Mouse (Mus musculus): ENCODE data around the gene Brinp1. TPM values are rescaled to one million over a fixed set of nuclear protein-coding genes. Genes with fewer than 3 reads are reported as not detected.

Gene Brinp1
- total and polyA plus RNA-seq, 3 experiments, result not detected

DNA sequence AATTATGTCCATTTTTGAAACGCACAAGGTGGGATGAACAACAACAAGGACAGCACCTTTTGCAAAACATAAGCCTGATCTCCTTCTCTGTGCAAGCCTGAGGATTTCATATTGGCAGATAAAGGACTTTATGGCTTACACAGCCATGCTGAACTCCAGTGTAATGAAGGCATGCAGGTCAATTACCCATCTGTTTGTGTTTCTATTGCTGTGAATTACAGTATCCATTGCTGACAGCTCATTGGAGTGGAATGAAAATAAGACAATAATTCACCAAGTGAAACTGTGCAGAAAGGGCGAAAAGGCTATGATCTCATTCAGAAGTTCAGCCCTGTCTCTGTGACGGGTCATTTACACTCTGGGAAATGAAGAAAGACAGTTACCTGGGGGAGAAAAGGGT is 147.7 kb downstream of the Brinp1 start:
- Histone ChIP-seq H3K36me3 (replicated peaks in 1 of 2; ENCODE audit: control insufficient read depth in 1 of 2, insufficient read depth in 1 of 2, low read length in 1 of 2) (no peaks in the 10 kb centered on the region), H3K79me2 (replicated peaks; ENCODE audit: control insufficient read depth, extremely low read depth, insufficient read depth, poor library complexity, severe bottlenecking) (no peaks in the 10 kb centered on the region), H3K4me2 (ENCODE audit: insufficient read depth, low read depth, poor library complexity, severe bottlenecking) (no peak overlapping the region), H3K9me3 (replicated peaks; ENCODE audit: low read length) (peaks cover 14% of the 10 kb centered on the region), H3K4me1 (ENCODE audit: control insufficient read depth in 1 of 2, insufficient read depth in 2 of 2) (no peaks in the 10 kb centered on the region), H3K9ac (ENCODE audit: insufficient read depth, low read depth) (no peak overlapping the region), H3K27me3 (replicated peaks) (no peaks in the 10 kb centered on the region), H3K27ac (ENCODE audit: insufficient read depth, low read depth) (no peak overlapping the region), H3K4me3 (replicated peaks in 1 of 3; ENCODE audit: low read depth in 2 of 3, low read length in 2 of 3, poor library complexity in 1 of 3) (no peak overlapping the region)
- DNase-seq (ENCODE audit: extremely low read depth), result no peak
- dilution Hi-C loops (cut with MboI; ENCODE audit: extremely low pct_ligation_motif_present, extremely low pct_unique_long_range_greater_than_20kb, low sequenced_read_pairs), result no loop called here
- in situ Hi-C loops (cut with MboI; ENCODE audit: low pct_ligation_motif_present, low pct_unique_long_range_greater_than_20kb, low sequenced_read_pairs), result no loop called here
- TF ChIP-seq RCOR1 (conservative IDR thresholded peaks at IDR 0.05; ENCODE audit: low read depth, low read length), result no peak
- TF ChIP-seq JUN (IDR thresholded peaks at IDR 0.05; ENCODE audit: insufficient read depth, low read depth, low read length), result no peak
- TF ChIP-seq ZC3H11A (IDR thresholded peaks at IDR 0.05; ENCODE audit: low read depth, low read length), result no peak
- no peak for TF ChIP-seq SMC3 (IDR thresholded peaks at IDR 0.05; ENCODE audit: low read depth, low read length)
- TF ChIP-seq USF1 (IDR thresholded peaks at IDR 0.05; ENCODE audit: low read depth, low read length), result no peak
- no peak for TF ChIP-seq POLR2A (IDR thresholded peaks at IDR 0.05; ENCODE audit: low read depth, low read length)
- TF ChIP-seq MEF2A (IDR thresholded peaks at IDR 0.05; ENCODE audit: borderline replicate concordance, low read depth, low read length), result no peak
- TF ChIP-seq EP300 (IDR thresholded peaks at IDR 0.05; ENCODE audit: low read length), result no peak
- no peak for TF ChIP-seq NELFE (IDR thresholded peaks at IDR 0.05; ENCODE audit: low read depth, low read length)
- no peak for TF ChIP-seq USF2 (conservative IDR thresholded peaks at IDR 0.05; ENCODE audit: low read depth, low read length)
- TF ChIP-seq NRF1 (IDR thresholded peaks at IDR 0.05; ENCODE audit: low read depth, low read length), result no peak
- no peak for TF ChIP-seq MXI1 (IDR thresholded peaks at IDR 0.05; ENCODE audit: low read depth, low read length)
- no peak for TF ChIP-seq CTCF (conservative IDR thresholded peaks at IDR 0.05 in 1 of 2, IDR thresholded peaks at IDR 0.05 in 1 of 2; ENCODE audit: low read depth in 2 of 2, low read length in 2 of 2)

DNA sequence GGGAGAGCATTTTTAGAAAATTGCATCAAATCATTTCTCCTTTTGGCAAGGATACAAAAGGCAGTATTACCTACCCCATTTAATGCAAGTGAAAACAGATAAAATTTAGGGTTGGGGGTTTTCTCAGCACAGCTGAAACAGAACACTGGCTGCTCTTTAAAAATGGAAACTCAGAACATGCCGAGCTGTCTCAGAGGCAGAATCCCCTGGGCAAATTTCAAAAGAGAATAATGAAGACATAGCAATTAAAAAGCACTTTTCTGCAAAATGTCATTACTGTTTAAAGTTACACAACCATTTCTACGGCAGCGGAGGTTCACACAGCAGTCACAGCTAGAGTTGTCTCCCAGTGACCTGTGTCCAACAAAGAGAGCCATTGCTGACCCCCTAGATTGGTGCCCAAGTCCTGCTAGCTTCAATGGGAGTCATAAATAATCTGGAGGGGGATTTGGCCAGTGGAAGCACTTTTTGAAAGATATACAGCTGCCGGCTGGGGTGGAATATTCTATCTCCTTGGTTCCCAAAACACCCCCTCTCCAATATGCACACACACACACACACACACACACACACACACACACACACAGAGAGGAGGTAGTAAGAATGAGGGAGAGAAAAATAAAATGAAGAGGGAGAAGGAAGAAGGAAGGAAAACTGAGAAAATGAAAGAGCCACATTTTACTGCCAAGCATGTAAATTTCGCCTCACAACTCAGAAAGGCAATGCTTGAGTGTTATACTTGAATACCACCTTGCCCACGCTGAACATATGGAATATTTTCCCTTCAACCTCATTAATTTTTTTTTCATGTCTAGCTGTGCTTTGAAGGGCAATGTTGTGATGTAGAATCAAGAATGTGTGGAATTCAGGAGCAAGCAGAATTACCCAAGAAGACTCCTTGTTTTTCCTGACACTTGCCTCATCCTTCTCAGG is 152.0 kb downstream of the Brinp1 start:
- no peaks in the 10 kb centered on the region for H3K36me3 ChIP-seq (replicated peaks in 1 of 2; ENCODE audit: control insufficient read depth in 1 of 2, insufficient read depth in 1 of 2, low read length in 1 of 2)
- no peak overlapping the region for H3K4me2 ChIP-seq (ENCODE audit: insufficient read depth, low read depth, poor library complexity, severe bottlenecking)
- DNase-seq (ENCODE audit: extremely low read depth), result no peak
- H3K79me2 ChIP-seq (replicated peaks; ENCODE audit: control insufficient read depth, extremely low read depth, insufficient read depth, poor library complexity, severe bottlenecking), result no peaks in the 10 kb centered on the region
- in situ Hi-C loops (cut with MboI; ENCODE audit: low pct_ligation_motif_present, low pct_unique_long_range_greater_than_20kb, low sequenced_read_pairs) (no loop called here), dilution Hi-C loops (cut with MboI; ENCODE audit: extremely low pct_ligation_motif_present, extremely low pct_unique_long_range_greater_than_20kb, low sequenced_read_pairs) (no loop called here)
- no peaks in the 10 kb centered on the region for H3K4me1 ChIP-seq (ENCODE audit: control insufficient read depth in 1 of 2, insufficient read depth in 2 of 2)
- no peak overlapping the region for H3K9ac ChIP-seq (ENCODE audit: insufficient read depth, low read depth)
- TF ChIP-seq ZNF384 (IDR thresholded peaks at IDR 0.05; ENCODE audit: low read depth, low read length) (no peak), EP300 (IDR thresholded peaks at IDR 0.05; ENCODE audit: low read length) (no peak), TBP (conservative IDR thresholded peaks at IDR 0.05; ENCODE audit: low read depth, low read length) (no peak), MAX (IDR thresholded peaks at IDR 0.05; ENCODE audit: low read length) (no peak), MAFK (IDR thresholded peaks at IDR 0.05; ENCODE audit: insufficient replicate concordance, low read length) (no peak), JUND (conservative IDR thresholded peaks at IDR 0.05; ENCODE audit: low read depth, low read length) (no peak), USF2 (conservative IDR thresholded peaks at IDR 0.05; ENCODE audit: low read depth, low read length) (no peak)
- peaks cover 32% of the 10 kb centered on the region for H3K9me3 ChIP-seq (replicated peaks; ENCODE audit: low read length)
- no peak overlapping the region for H3K27ac ChIP-seq (ENCODE audit: insufficient read depth, low read depth)
- no peaks in the 10 kb centered on the region for H3K27me3 ChIP-seq (replicated peaks)
- H3K4me3 ChIP-seq (replicated peaks in 1 of 3; ENCODE audit: low read depth in 2 of 3, low read length in 2 of 3, poor library complexity in 1 of 3), result no peak overlapping the region

All from CH12.LX (cell line).